Mouse (Mus musculus) T-helper 17 cell (primary cell): Measurements from ENCODE around the gene 1700024B05Rik.

Experiments used
- in situ Hi-C, 2 experiments: fragments of 300-600 bp; cut with MboI, MseI; formaldehyde crosslinking; loops; 1 replicate in 1 of 2; 2 replicates in 1 of 2; pipeline ENCODE4 v1.15.1; 2025; ENCODE audit warnings: high pct_unique_total_duplicates in 2 of 2

The 1700024B05Rik gene

DNA sequence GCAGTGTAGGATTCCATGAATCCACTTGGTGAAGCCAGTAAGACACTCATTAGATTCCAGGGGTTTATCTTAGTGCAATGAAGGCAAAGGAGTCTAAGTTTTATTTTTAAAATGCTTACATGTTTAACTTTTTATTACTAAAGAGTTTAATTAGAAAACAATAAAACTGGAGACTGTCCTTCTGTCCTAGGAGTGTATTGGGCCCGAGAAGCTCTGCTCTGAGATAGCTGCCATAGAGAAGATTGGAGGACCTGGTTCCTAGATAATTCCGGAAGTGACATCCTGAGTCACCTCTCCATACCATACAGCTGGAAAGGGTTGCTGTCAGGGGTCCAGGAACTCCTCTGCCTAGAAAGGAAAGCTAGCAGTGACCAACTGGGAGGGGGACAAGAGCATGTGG lies at the start of gene 1700024B05Rik:
1700024B05Rik (plus strand) TSS at position 301 of the 400 bp plus-strand sequence.
- in situ Hi-C loops: loop anchor here in 1 of 2 experiments (25.0 kb wide), 1 partner anchor 1594 kb away; the partner anchor contains the start of gene Gm5799

DNA sequence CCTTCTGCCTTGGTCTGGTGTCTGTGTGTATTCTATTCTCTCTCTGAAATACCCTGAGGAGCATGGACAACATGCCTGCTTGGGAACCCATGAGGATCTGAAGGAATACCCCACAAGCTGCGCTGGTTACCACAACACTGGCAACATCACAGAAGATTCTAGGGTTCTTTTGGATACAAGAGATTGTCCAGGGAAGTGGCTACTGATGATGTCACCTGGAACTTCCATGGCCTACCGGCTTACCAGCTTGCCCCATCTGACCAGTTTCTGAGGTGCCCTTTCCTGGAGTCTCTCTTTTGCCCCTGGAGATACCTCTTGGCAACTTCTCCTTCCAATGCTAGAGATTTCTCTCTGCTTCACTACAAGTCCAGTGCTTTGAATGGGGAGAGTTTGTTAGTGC lies 36.6 kb upstream of the 1700024B05Rik start, which contains the start of gene Gm7980:
Gm7980 (minus strand) TSS at position 101 of the 400 bp plus-strand sequence.
- in situ Hi-C loops: loop anchor here (5.0 to 10.0 kb wide), 3 partner anchors 352 to 1390 kb away; partner anchors contain the start of gene Gm7970 (in 1 of the 2)

DNA sequence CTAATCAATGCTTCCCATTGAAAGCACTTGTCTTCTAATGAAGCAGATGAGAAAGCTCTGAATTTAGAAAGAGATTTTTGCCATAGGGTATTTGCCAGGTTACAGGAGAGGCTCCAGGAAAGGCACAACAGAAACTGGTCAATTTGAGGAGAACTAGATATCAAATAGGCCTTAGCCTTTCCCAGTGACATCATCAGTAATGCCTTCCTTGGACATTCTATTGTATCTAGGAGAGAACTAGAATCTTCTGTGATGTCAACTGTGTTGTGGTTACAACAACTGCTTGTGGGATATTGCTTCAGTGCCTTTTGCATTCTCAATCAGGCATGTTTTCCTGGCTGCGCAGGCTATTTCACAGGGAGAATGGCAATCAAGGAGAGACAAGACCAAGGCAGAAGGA lies 19.1 kb upstream of the 1700024B05Rik start, which contains the start of gene 1700049E17Rik1:
1700049E17Rik1 (plus strand) TSS at position 301 of the 400 bp plus-strand sequence.
- in situ Hi-C loops: loop anchor here (5.0 to 25.0 kb wide), 3 partner anchors 1258 to 1613 kb away; partner anchors contain the start of gene Gm5799 (in 1 of the 2)

DNA sequence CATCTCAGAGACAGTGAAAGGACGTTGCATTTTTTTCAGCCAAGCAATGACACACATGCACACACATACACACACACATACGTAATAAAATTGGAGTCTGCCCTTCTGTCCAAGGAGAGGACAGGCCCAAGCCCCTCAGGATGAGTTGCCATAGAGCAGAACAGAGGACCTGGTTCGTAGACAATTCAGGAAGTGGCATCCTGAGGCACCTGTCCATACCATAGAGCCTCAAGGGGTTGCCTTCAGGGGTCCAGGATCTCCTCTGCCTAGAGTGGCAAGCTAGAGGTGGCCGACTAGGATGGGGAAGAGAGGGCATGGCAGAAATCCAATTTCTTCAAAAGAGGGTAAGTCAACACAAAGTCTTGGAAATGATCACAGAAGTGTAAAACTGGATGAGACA lies 20.3 kb downstream of the 1700024B05Rik start:
- in situ Hi-C loops: loop anchor here (5.0 to 25.0 kb wide), 4 partner anchors 128 to 1623 kb away; partner anchors contain the start of genes Gm17654 (in 1 of the 2), Gm47189 (in 1 of the 2) and Gm7929 (in 1 of the 2)

DNA sequence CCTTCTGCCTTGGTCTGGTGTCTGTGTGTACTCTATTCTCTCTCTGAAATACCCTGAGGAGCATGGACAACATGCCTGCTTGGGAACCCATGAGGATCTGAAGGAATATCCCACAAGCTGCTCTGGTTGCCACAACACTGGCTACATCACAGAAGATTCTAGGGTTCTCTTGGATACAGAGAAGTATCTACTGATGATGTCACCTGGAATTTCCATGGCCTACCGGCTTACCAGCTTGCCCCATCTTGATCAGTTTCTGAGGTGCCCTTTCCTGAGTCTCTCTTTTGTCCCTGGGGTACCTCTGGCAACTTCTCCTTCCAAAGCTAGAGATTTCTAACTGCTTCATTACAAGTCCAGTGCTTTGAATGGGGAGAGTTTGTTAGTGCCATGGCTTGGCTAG lies 24.0 kb downstream of the 1700024B05Rik start, which contains the start of gene Gm6401:
Gm6401 (minus strand) TSS at position 101 of the 400 bp plus-strand sequence.
- in situ Hi-C loops: loop anchor here (10.0 to 25.0 kb wide), 3 partner anchors 206 to 1619 kb away; partner anchors contain the start of genes Gm17654 (in 1 of the 2), Gm47189 (in 1 of the 2) and Gm7929 (in 1 of the 2)

DNA sequence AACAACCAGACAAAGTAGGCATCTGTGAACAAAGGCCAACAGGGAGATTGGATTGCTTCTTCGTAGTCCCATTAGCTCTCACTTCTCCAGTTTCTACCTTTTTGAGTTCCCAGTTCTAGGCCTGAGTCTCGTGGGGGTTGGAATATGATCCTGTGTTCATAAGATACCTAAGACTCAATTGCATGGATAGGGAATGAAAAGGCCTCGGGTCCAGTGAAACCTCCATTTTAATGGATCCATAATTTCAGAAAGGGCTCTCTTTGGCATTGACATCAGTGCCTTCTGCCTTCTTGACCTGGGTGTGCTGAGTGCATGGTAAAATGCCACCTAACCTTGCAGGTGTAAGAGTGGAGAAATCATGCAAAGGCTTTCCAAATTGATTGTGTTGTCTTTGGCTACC lies 24.8 kb downstream of the 1700024B05Rik start:
- in situ Hi-C loops: loop anchor here (10.0 to 25.0 kb wide), 3 partner anchors 206 to 1619 kb away; partner anchors contain the start of genes Gm17654 (in 1 of the 2), Gm47189 (in 1 of the 2) and Gm7929 (in 1 of the 2)

DNA sequence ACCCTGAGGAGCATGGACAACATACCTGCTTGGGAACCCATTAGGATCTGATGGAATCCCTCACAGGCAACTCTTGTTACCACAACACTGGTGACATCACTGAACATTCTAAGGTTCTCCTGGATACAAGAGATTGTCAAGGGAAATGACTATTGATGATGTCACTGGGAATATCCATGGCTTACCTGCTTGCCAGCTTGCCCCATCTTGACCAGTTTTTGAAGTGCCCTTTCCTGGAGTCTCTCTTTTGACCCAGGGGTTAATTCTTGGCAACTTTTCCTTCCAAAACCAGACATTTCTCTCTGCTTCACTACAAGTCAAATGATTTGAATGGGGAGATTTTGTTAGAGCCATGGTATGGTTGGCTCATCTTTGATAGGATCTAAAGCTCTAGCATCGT lies 39.4 kb downstream of the 1700024B05Rik start, which contains the start of gene Gm3543:
Gm3543 (minus strand) TSS at position 101 of the 400 bp plus-strand sequence.
- in situ Hi-C loops: loop anchor here (5.0 to 10.0 kb wide), 2 partner anchors 1032 to 1364 kb away; partner anchors contain the start of genes 1700001F09Rik (in 1 of the 2) and Gm10376 (in 1 of the 2)
